Mouse (Mus musculus): ENCODE results near the gene Gpr108.

The Gpr108 gene

GRCm38 (mm10) chr17:57248201-57248699 lies at the start of gene Gpr108:
Gpr108 (minus strand) TSS chr17:57248446.
- peak; percentile 89 for DNase-seq (ENCODE audit: low read depth, low spot score)
- H3K27me3 ChIP-seq (ENCODE audit: control insufficient read depth, insufficient read depth, low read length, poor library complexity, severe bottlenecking) = no peaks in the 10 kb centered on the region
- peaks cover 6% of the 10 kb centered on the region; the same call in 1 of the 2 replicates for H3K36me3 ChIP-seq (ENCODE audit: control insufficient read depth, insufficient read depth, low read length, poor library complexity, severe bottlenecking)

- Histone ChIP-seq H3K36me3 (ENCODE audit: control insufficient read depth, insufficient read depth, low read length, poor library complexity, severe bottlenecking) (peaks cover 17% of the 10 kb centered on the region), H3K27me3 (ENCODE audit: control insufficient read depth, insufficient read depth, low read length, poor library complexity, severe bottlenecking) (no peaks in the 10 kb centered on the region)
- DNase-seq (ENCODE audit: low read depth, low spot score) = no peak
These were observed 48.8 kb upstream of the Gpr108 start for GRCm38 (mm10) chr17:57297040-57297439.

- no peak for DNase-seq (ENCODE audit: low read depth, low spot score)
- H3K27me3 ChIP-seq (ENCODE audit: control insufficient read depth, insufficient read depth, low read length, poor library complexity, severe bottlenecking) = no peaks in the 10 kb centered on the region
These were observed 47.7 kb upstream of the Gpr108 start for GRCm38 (mm10) chr17:57295935-57296334.

GRCm38 (mm10) chr17:57292968-57293367 lies 44.7 kb upstream of the Gpr108 start:
- DNase-seq (ENCODE audit: low read depth, low spot score) = no peak
- Histone ChIP-seq H3K36me3 (ENCODE audit: control insufficient read depth, insufficient read depth, low read length, poor library complexity, severe bottlenecking) (peaks cover 5% of the 10 kb centered on the region), H3K27me3 (ENCODE audit: control insufficient read depth, insufficient read depth, low read length, poor library complexity, severe bottlenecking) (no peaks in the 10 kb centered on the region)

More at GRCm38 (mm10) chr17:57295935-57296334, 47.7 kb upstream of the Gpr108 start:
- peaks cover 11% of the 10 kb centered on the region for H3K36me3 ChIP-seq (ENCODE audit: control insufficient read depth, insufficient read depth, low read length, poor library complexity, severe bottlenecking)

- H3K27me3 ChIP-seq (ENCODE audit: control insufficient read depth, insufficient read depth, low read length, poor library complexity, severe bottlenecking) = no peaks in the 10 kb centered on the region
- peak; percentile 50 for DNase-seq (ENCODE audit: low read depth, low spot score)
- peaks cover 4% of the 10 kb centered on the region for H3K36me3 ChIP-seq (ENCODE audit: control insufficient read depth, insufficient read depth, low read length, poor library complexity, severe bottlenecking)
These were observed 44.1 kb upstream of the Gpr108 start for GRCm38 (mm10) chr17:57292302-57292701.

- peak; percentile 73 for DNase-seq (ENCODE audit: low read depth, low spot score)
- H3K36me3 ChIP-seq (ENCODE audit: control insufficient read depth, insufficient read depth, low read length, poor library complexity, severe bottlenecking) = peaks cover 4% of the 10 kb centered on the region
- H3K27me3 ChIP-seq (ENCODE audit: control insufficient read depth, insufficient read depth, low read length, poor library complexity, severe bottlenecking) = no peaks in the 10 kb centered on the region
These were observed 42.4 kb upstream of the Gpr108 start for GRCm38 (mm10) chr17:57290671-57291055.

- Histone ChIP-seq H3K36me3 (ENCODE audit: control insufficient read depth, insufficient read depth, low read length, poor library complexity, severe bottlenecking) (peaks cover 4% of the 10 kb centered on the region), H3K27me3 (ENCODE audit: control insufficient read depth, insufficient read depth, low read length, poor library complexity, severe bottlenecking) (no peaks in the 10 kb centered on the region)
- DNase-seq (ENCODE audit: low read depth, low spot score) = peak; percentile 54
These were observed 41.9 kb upstream of the Gpr108 start for GRCm38 (mm10) chr17:57290001-57290670.

GRCm38 (mm10) chr17:57289252-57289651 lies 41.0 kb upstream of the Gpr108 start:
- peaks cover 4% of the 10 kb centered on the region for H3K36me3 ChIP-seq (ENCODE audit: control insufficient read depth, insufficient read depth, low read length, poor library complexity, severe bottlenecking)
- no peaks in the 10 kb centered on the region for H3K27me3 ChIP-seq (ENCODE audit: control insufficient read depth, insufficient read depth, low read length, poor library complexity, severe bottlenecking)
- DNase-seq (ENCODE audit: low read depth, low spot score) = no peak

- no peak for DNase-seq (ENCODE audit: low read depth, low spot score)
- Histone ChIP-seq H3K36me3 (ENCODE audit: control insufficient read depth, insufficient read depth, low read length, poor library complexity, severe bottlenecking) (peaks cover 6% of the 10 kb centered on the region), H3K27me3 (ENCODE audit: control insufficient read depth, insufficient read depth, low read length, poor library complexity, severe bottlenecking) (no peaks in the 10 kb centered on the region)
These were observed 38.6 kb upstream of the Gpr108 start for GRCm38 (mm10) chr17:57286718-57287355.

- peak; percentile 72 for DNase-seq (ENCODE audit: low read depth, low spot score)
- H3K27me3 ChIP-seq (ENCODE audit: control insufficient read depth, insufficient read depth, low read length, poor library complexity, severe bottlenecking) = no peaks in the 10 kb centered on the region
- H3K36me3 ChIP-seq (ENCODE audit: control insufficient read depth, insufficient read depth, low read length, poor library complexity, severe bottlenecking) = peaks cover 6% of the 10 kb centered on the region
These were observed 36.8 kb upstream of the Gpr108 start for GRCm38 (mm10) chr17:57285077-57285476.

- peak; percentile 47 for DNase-seq (ENCODE audit: low read depth, low spot score)
- no peaks in the 10 kb centered on the region for H3K27me3 ChIP-seq (ENCODE audit: control insufficient read depth, insufficient read depth, low read length, poor library complexity, severe bottlenecking)
- peaks cover 3% of the 10 kb centered on the region; the same call in 1 of the 2 replicates for H3K36me3 ChIP-seq (ENCODE audit: control insufficient read depth, insufficient read depth, low read length, poor library complexity, severe bottlenecking)
These were observed 35.7 kb upstream of the Gpr108 start for GRCm38 (mm10) chr17:57283906-57284305.

- DNase-seq (ENCODE audit: low read depth, low spot score) = no peak
These were observed 32.2 kb upstream of the Gpr108 start for GRCm38 (mm10) chr17:57280411-57280810.

GRCm38 (mm10) chr17:57279591-57280224 lies 31.5 kb upstream of the Gpr108 start:
- Histone ChIP-seq H3K36me3 (ENCODE audit: control insufficient read depth, insufficient read depth, low read length, poor library complexity, severe bottlenecking) (0 out of 2 replicates have a peak, but pooled peaks cover 1% of the 10 kb centered on the region), H3K27me3 (ENCODE audit: control insufficient read depth, insufficient read depth, low read length, poor library complexity, severe bottlenecking) (no peaks in the 10 kb centered on the region)
- DNase-seq (ENCODE audit: low read depth, low spot score) = peak; percentile 61

More at GRCm38 (mm10) chr17:57280411-57280810, 32.2 kb upstream of the Gpr108 start:
- Histone ChIP-seq H3K36me3 (ENCODE audit: control insufficient read depth, insufficient read depth, low read length, poor library complexity, severe bottlenecking) (0 out of 2 replicates have a peak, but pooled peaks cover 1% of the 10 kb centered on the region), H3K27me3 (ENCODE audit: control insufficient read depth, insufficient read depth, low read length, poor library complexity, severe bottlenecking) (no peaks in the 10 kb centered on the region)

GRCm38 (mm10) chr17:57278943-57279590 lies 30.8 kb upstream of the Gpr108 start, which contains the start of gene Vav1:
Vav1 (plus strand) TSS chr17:57279100.
- Histone ChIP-seq H3K36me3 (ENCODE audit: control insufficient read depth, insufficient read depth, low read length, poor library complexity, severe bottlenecking) (0 out of 2 replicates have a peak, but pooled peaks cover 1% of the 10 kb centered on the region), H3K27me3 (ENCODE audit: control insufficient read depth, insufficient read depth, low read length, poor library complexity, severe bottlenecking) (no peaks in the 10 kb centered on the region)
- DNase-seq (ENCODE audit: low read depth, low spot score) = peak; percentile 91
